ENCODE assay signal across 18 mouse cellular contexts in the genomic region with DNA sequence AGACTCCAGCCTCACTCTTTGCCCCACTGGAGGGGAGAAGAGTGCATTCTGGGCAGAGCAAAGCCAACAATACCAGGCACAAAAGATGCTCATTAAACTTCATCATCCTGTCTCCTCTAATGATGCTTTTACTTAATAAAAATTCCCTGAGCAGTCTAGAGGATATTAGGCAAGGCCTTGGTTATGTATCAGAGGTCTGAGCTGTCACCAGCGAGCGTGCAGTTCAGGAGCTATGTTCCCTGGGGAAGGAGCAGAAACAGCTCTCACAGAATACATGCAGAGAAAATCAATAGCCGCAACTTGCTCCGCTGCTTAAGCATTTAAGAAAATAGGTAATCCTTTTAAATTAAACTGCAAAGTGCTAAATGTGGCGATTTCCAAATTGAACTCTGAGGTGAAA.
DNase-seq lines count a peak whose midpoint lies in the region; ATAC-seq and TF ChIP-seq lines count a peak whose summit lies in the region.
"Had no signal": no experiment of that assay in that cellular context is flagged by ENCODE, and none has a peak within 500 bp of the region (broad histone marks: within the 10 kb centered on the region; RNA-seq: fewer than 3 reads in every experiment).

No protein-coding gene starts in this region.

- no peaks in the 10 kb centered on the region for H3K9me3 ChIP-seq in midbrain, embryonic 11.5 days (ENCODE audit: control insufficient read depth, low read length)
- no peaks in the 10 kb centered on the region for H3K9me3 ChIP-seq in midbrain, embryonic 10.5 days (replicated peaks)
- no peaks in the 10 kb centered on the region for H3K9me3 ChIP-seq in hindbrain, embryonic 13.5 days
- no peaks in the 10 kb centered on the region for H3K9me3 ChIP-seq in hindbrain, postnatal 0 days (ENCODE audit: low read length)
- no peaks in the 10 kb centered on the region for H3K9me3 ChIP-seq in midbrain, postnatal 0 days (ENCODE audit: low read length)
- H3K9me3 ChIP-seq: forebrain, embryonic 12.5 days; heart, embryonic 15.5 days; kidney, embryonic 15.5 days; liver, embryonic 15.5 days had no signal

- H3K4me1 ChIP-seq in midbrain, embryonic 11.5 days (ENCODE audit: control insufficient read depth, insufficient read depth, low read length), result peaks cover 5% of the 10 kb centered on the region; the same call in 1 of the 2 replicates
- H3K4me1 ChIP-seq in midbrain, embryonic 10.5 days, result peaks cover 8% of the 10 kb centered on the region
- peaks cover 12% of the 10 kb centered on the region for H3K4me1 ChIP-seq in hindbrain, embryonic 13.5 days (replicated peaks)
- no peaks in the 10 kb centered on the region; the same call in 1 of the 2 replicates for H3K4me1 ChIP-seq in hindbrain, postnatal 0 days (ENCODE audit: insufficient read depth, low read length)
- H3K4me1 ChIP-seq in midbrain, postnatal 0 days (ENCODE audit: insufficient read depth, low read length), result no peaks in the 10 kb centered on the region
- H3K4me1 ChIP-seq: heart, embryonic 15.5 days; kidney, embryonic 15.5 days; liver, embryonic 15.5 days had no signal

- H3K9ac ChIP-seq in midbrain, embryonic 11.5 days (ENCODE audit: low read length), result no peak overlapping the region
- no peak overlapping the region for H3K9ac ChIP-seq in hindbrain, embryonic 13.5 days
- no peak overlapping the region for H3K9ac ChIP-seq in hindbrain, postnatal 0 days (replicated peaks; ENCODE audit: low read length)
- no peak overlapping the region for H3K9ac ChIP-seq in midbrain, postnatal 0 days (replicated peaks; ENCODE audit: low read length, poor library complexity, severe bottlenecking)
- H3K9ac ChIP-seq: forebrain, embryonic 12.5 days; heart, embryonic 15.5 days; kidney, embryonic 15.5 days; liver, embryonic 15.5 days had no signal

- ATAC-seq in midbrain, embryonic 11.5 days (ENCODE audit: low FRiP score), result 0 out of 2 replicates have a peak, but pooled peaks have one; percentile 31
- peak; percentile 58; the same call in 1 of the 2 replicates for ATAC-seq in hindbrain, embryonic 13.5 days (ENCODE audit: low FRiP score)
- no peak for ATAC-seq in hindbrain, postnatal 0 days
- ATAC-seq in midbrain, postnatal 0 days (ENCODE audit: low FRiP score), result no peak
- no peak for ATAC-seq in megakaryocyte-erythroid progenitor cell, adult 5-6 weeks (replicated peaks; ENCODE audit: low FRiP score, low TSS enrichment, poor library complexity, severe bottlenecking)
- ATAC-seq: intestine, postnatal 0 days had no signal

- no peak overlapping the region; the same call in 1 of the 2 replicates for H3K4me2 ChIP-seq in midbrain, embryonic 11.5 days
- H3K4me2 ChIP-seq in hindbrain, embryonic 13.5 days, result no peak overlapping the region
- no peak overlapping the region for H3K4me2 ChIP-seq in hindbrain, postnatal 0 days (ENCODE audit: low read depth, low read length)
- H3K4me2 ChIP-seq in midbrain, postnatal 0 days (ENCODE audit: low read depth, low read length, poor library complexity, severe bottlenecking), result no peak overlapping the region
- H3K4me2 ChIP-seq: forebrain, embryonic 12.5 days; heart, embryonic 15.5 days; kidney, embryonic 15.5 days; liver, embryonic 15.5 days had no signal

- no peak overlapping the region for H3K4me3 ChIP-seq in midbrain, embryonic 11.5 days (ENCODE audit: low read depth, low read length)
- no peak overlapping the region for H3K4me3 ChIP-seq in midbrain, embryonic 10.5 days
- H3K4me3 ChIP-seq in hindbrain, embryonic 13.5 days, result no peak overlapping the region
- H3K4me3 ChIP-seq in hindbrain, postnatal 0 days (ENCODE audit: low read length), result no peak overlapping the region
- no peak overlapping the region for H3K4me3 ChIP-seq in midbrain, postnatal 0 days (ENCODE audit: low read depth, low read length)
- H3K4me3 ChIP-seq: forebrain, embryonic 12.5 days; heart, embryonic 15.5 days; kidney, embryonic 15.5 days; liver, embryonic 15.5 days had no signal

- whole genome bisulfite sequencing in midbrain, embryonic 11.5 days, result 31% methylated on average over 5 of the region's 5 CpGs
- WGBS in midbrain, embryonic 10.5 days, result 43% methylated on average over 5 of the region's 5 CpGs
- WGBS in hindbrain, embryonic 13.5 days, result 20% methylated on average over 5 of the region's 5 CpGs
- 36% methylated on average over 5 of the region's 5 CpGs for WGBS in hindbrain, postnatal 0 days
- WGBS in midbrain, postnatal 0 days, result 24% methylated on average over 5 of the region's 5 CpGs

- TF ChIP-seq CTCF in hindbrain, postnatal 0 days (IDR thresholded peaks at IDR 0.05; ENCODE audit: low read depth), result no peak
- TF ChIP-seq CTCF in midbrain, postnatal 0 days (IDR thresholded peaks at IDR 0.05), result no peak

- peaks cover 2% of the 10 kb centered on the region; the same call in 1 of the 2 replicates for H3K27me3 ChIP-seq in midbrain, embryonic 11.5 days (ENCODE audit: control insufficient read depth, insufficient read depth, low read length)
- H3K27me3 ChIP-seq in midbrain, embryonic 10.5 days (ENCODE audit: low read depth, poor library complexity, severe bottlenecking), result no peaks in the 10 kb centered on the region
- no peaks in the 10 kb centered on the region for H3K27me3 ChIP-seq in hindbrain, embryonic 13.5 days
- H3K27me3 ChIP-seq in hindbrain, postnatal 0 days (ENCODE audit: insufficient read depth, low read length), result no peaks in the 10 kb centered on the region
- H3K27me3 ChIP-seq in midbrain, postnatal 0 days (ENCODE audit: insufficient read depth, low read length), result no peaks in the 10 kb centered on the region
- H3K27me3 ChIP-seq: forebrain, embryonic 12.5 days; heart, embryonic 15.5 days; kidney, embryonic 15.5 days; liver, embryonic 15.5 days had no signal

- no peak for DNase-seq in midbrain, embryonic 11.5 days (ENCODE audit: low spot score, missing footprints)
- DNase-seq in midbrain, embryonic 10.5 days (ENCODE audit: low spot score), result no peak
- DNase-seq in hindbrain, postnatal 0 days (ENCODE audit: low spot score), result peak; percentile 11
- DNase-seq in midbrain, postnatal 0 days (ENCODE audit: low spot score), result peak; percentile 27
- no peak for DNase-seq in urinary bladder, postnatal 14 days (ENCODE audit: low spot score)
- DNase-seq: adrenal gland, adult 8-10 months; cerebellum, adult 11 months; cerebellum, postnatal 10 days; gastrocnemius, postnatal 36 days; right cerebral cortex, postnatal 14 days; thymus, postnatal 36 days had no signal

- H3K27ac ChIP-seq in midbrain, embryonic 11.5 days (ENCODE audit: low read depth, low read length), result no peak overlapping the region
- H3K27ac ChIP-seq in midbrain, embryonic 10.5 days (replicated peaks), result no peak overlapping the region
- peak overlapping the region; percentile 60; the same call in 1 of the 2 replicates for H3K27ac ChIP-seq in hindbrain, embryonic 13.5 days
- no peak overlapping the region for H3K27ac ChIP-seq in hindbrain, postnatal 0 days
- no peak overlapping the region; the same call in 1 of the 2 replicates for H3K27ac ChIP-seq in midbrain, postnatal 0 days (ENCODE audit: low read depth, low read length)
- H3K27ac ChIP-seq: forebrain, embryonic 12.5 days; heart, embryonic 15.5 days; kidney, embryonic 15.5 days; liver, embryonic 15.5 days had no signal

- H3K36me3 ChIP-seq in midbrain, embryonic 11.5 days (ENCODE audit: control insufficient read depth, insufficient read depth, low read length), result no peaks in the 10 kb centered on the region
- H3K36me3 ChIP-seq in midbrain, embryonic 10.5 days, result no peaks in the 10 kb centered on the region
- no peaks in the 10 kb centered on the region for H3K36me3 ChIP-seq in hindbrain, embryonic 13.5 days
- no peaks in the 10 kb centered on the region for H3K36me3 ChIP-seq in hindbrain, postnatal 0 days (ENCODE audit: insufficient read depth, low read length)
- no peaks in the 10 kb centered on the region for H3K36me3 ChIP-seq in midbrain, postnatal 0 days (ENCODE audit: insufficient read depth, low read length)
- H3K36me3 ChIP-seq: forebrain, embryonic 12.5 days; heart, embryonic 15.5 days; kidney, embryonic 15.5 days; liver, embryonic 15.5 days had no signal

Comparison
In these comparisons a context has a peak if more than half of its experiments do, and no peak if none do; other contexts are left out.
1. ATAC-seq: peak in midbrain, embryonic 11.5 days (single experiment) and hindbrain, embryonic 13.5 days (single experiment); none in hindbrain, postnatal 0 days (single experiment), midbrain, postnatal 0 days (single experiment) and megakaryocyte-erythroid progenitor cell, adult 5-6 weeks (single experiment).
2. DNase-seq: peak in hindbrain, postnatal 0 days (single experiment) and midbrain, postnatal 0 days (single experiment); none in midbrain, embryonic 11.5 days (single experiment), midbrain, embryonic 10.5 days (single experiment) and urinary bladder, postnatal 14 days (single experiment).